Mouse (Mus musculus): ENCODE data around the gene Degs1. TPM values are rescaled to one million over a fixed set of nuclear protein-coding genes. Genes with fewer than 3 reads are reported as not detected.
A peak's percentile ranks its signal among the peaks of the same experiment; 100 is the strongest.
"Not testable (repeated sequence)": the region's sequence is repeated elsewhere in the genome, so short reads cannot be mapped to it uniquely, and the experiment has no call there.

Gene Degs1
- polyA plus RNA-seq, 1 experiment from 2014 or later = 543 TPM

- Histone ChIP-seq H3K36me3 (ENCODE audit: inconsistent target) (no peaks in the 10 kb centered on the region), H3K79me2 (ENCODE audit: inconsistent target) (no peaks in the 10 kb centered on the region), H3K4me3 (ENCODE audit: inconsistent target) (no peak overlapping the region), H3K27ac (no peak overlapping the region)
- 90% methylated on average over 6 of the region's 6 CpGs for WGBS (ENCODE audit: missing documents)
Measured at GRCm38 (mm10) chr1:182296141-182296540, 13.5 kb upstream of the Degs1 start.

GRCm38 (mm10) chr1:182292291-182292690 is 9.7 kb upstream of the Degs1 start:
- WGBS (ENCODE audit: missing documents) = 90% methylated on average over 4 of the region's 4 CpGs
- peak overlapping the region; percentile 22; the same call in 1 of the 2 replicates for H3K27ac ChIP-seq
- H3K36me3 ChIP-seq (ENCODE audit: inconsistent target) = no peaks in the 10 kb centered on the region
- H3K4me3 ChIP-seq (ENCODE audit: inconsistent target) = no peak overlapping the region
- no peaks in the 10 kb centered on the region for H3K79me2 ChIP-seq (ENCODE audit: inconsistent target)

GRCm38 (mm10) chr1:182290741-182291140 is 8.1 kb upstream of the Degs1 start:
- H3K79me2 ChIP-seq (ENCODE audit: inconsistent target); H3K4me3 ChIP-seq (ENCODE audit: inconsistent target); H3K27ac ChIP-seq; H3K36me3 ChIP-seq (ENCODE audit: inconsistent target): not testable (repeated sequence)
- 93% methylated on average over 3 of the region's 3 CpGs for WGBS (ENCODE audit: missing documents)

- no peaks in the 10 kb centered on the region for H3K36me3 ChIP-seq (ENCODE audit: inconsistent target)
- H3K4me3 ChIP-seq (ENCODE audit: inconsistent target) = no peak overlapping the region
- H3K79me2 ChIP-seq (ENCODE audit: inconsistent target) = no peaks in the 10 kb centered on the region
- H3K27ac ChIP-seq = no peak overlapping the region
- 100% methylated on average over 2 of the region's 2 CpGs for WGBS (ENCODE audit: missing documents)
Measured at GRCm38 (mm10) chr1:182289781-182290180, 7.2 kb upstream of the Degs1 start.

- Histone ChIP-seq H3K27ac (no peak overlapping the region), H3K4me3 (ENCODE audit: inconsistent target) (no peak overlapping the region), H3K79me2 (ENCODE audit: inconsistent target) (no peaks in the 10 kb centered on the region), H3K36me3 (ENCODE audit: inconsistent target) (no peaks in the 10 kb centered on the region)
- 66% methylated on average over 2 of the region's 2 CpGs for WGBS (ENCODE audit: missing documents)
Measured at GRCm38 (mm10) chr1:182288601-182289000, 6.0 kb upstream of the Degs1 start.

GRCm38 (mm10) chr1:182287781-182288180 is 5.2 kb upstream of the Degs1 start:
- no peak overlapping the region for H3K27ac ChIP-seq
- 90% methylated on average over 7 of the region's 7 CpGs for WGBS (ENCODE audit: missing documents)
- H3K36me3 ChIP-seq (ENCODE audit: inconsistent target) = no peaks in the 10 kb centered on the region
- H3K4me3 ChIP-seq (ENCODE audit: inconsistent target) = no peak overlapping the region
- no peaks in the 10 kb centered on the region for H3K79me2 ChIP-seq (ENCODE audit: inconsistent target)

GRCm38 (mm10) chr1:182284795-182285194 is 2.2 kb upstream of the Degs1 start:
- Histone ChIP-seq H3K27ac (no peak overlapping the region), H3K4me3 (ENCODE audit: inconsistent target) (no peak overlapping the region), H3K79me2 (ENCODE audit: inconsistent target) (peaks cover 23% of the 10 kb centered on the region), H3K36me3 (ENCODE audit: inconsistent target) (no peaks in the 10 kb centered on the region)
- WGBS (ENCODE audit: missing documents) = 95% methylated on average over 2 of the region's 2 CpGs

- peak overlapping the region; percentile 9; the same call in 1 of the 2 replicates for H3K4me3 ChIP-seq (ENCODE audit: inconsistent target)
Measured at GRCm38 (mm10) chr1:182283231-182283630, 627 bp upstream of the Degs1 start.

GRCm38 (mm10) chr1:182281251-182281711 is 1.3 kb downstream of the Degs1 start:
- 5% methylated on average over 9 of the region's 9 CpGs for WGBS (ENCODE audit: missing documents)

More at GRCm38 (mm10) chr1:182283231-182283630, 627 bp upstream of the Degs1 start:
- 8% methylated on average over 7 of the region's 7 CpGs for WGBS (ENCODE audit: missing documents)
- H3K36me3 ChIP-seq (ENCODE audit: inconsistent target) = peaks cover 13% of the 10 kb centered on the region
- H3K27ac ChIP-seq = peak overlapping the region; percentile 78
- H3K79me2 ChIP-seq (ENCODE audit: inconsistent target) = peaks cover 39% of the 10 kb centered on the region

GRCm38 (mm10) chr1:182280577-182280976 is 2.0 kb downstream of the Degs1 start:
- H3K36me3 ChIP-seq (ENCODE audit: inconsistent target) = peaks cover 40% of the 10 kb centered on the region
- H3K79me2 ChIP-seq (ENCODE audit: inconsistent target) = peaks cover 53% of the 10 kb centered on the region
- no peak overlapping the region for H3K27ac ChIP-seq
- peak overlapping the region; percentile 81; the same call in 1 of the 2 replicates for H3K4me3 ChIP-seq (ENCODE audit: inconsistent target)
- WGBS (ENCODE audit: missing documents) = 87% methylated on average over 11 of the region's 11 CpGs

More at GRCm38 (mm10) chr1:182281251-182281711, 1.3 kb downstream of the Degs1 start:
- Histone ChIP-seq H3K79me2 (ENCODE audit: inconsistent target) (peaks cover 53% of the 10 kb centered on the region), H3K36me3 (ENCODE audit: inconsistent target) (peaks cover 33% of the 10 kb centered on the region), H3K27ac (peak overlapping the region; percentile 78), H3K4me3 (ENCODE audit: inconsistent target) (peak overlapping the region; percentile 81)

- H3K36me3 ChIP-seq (ENCODE audit: inconsistent target) = peaks cover 45% of the 10 kb centered on the region
- no peak overlapping the region for H3K27ac ChIP-seq
- H3K4me3 ChIP-seq (ENCODE audit: inconsistent target) = no peak overlapping the region
- peaks cover 53% of the 10 kb centered on the region for H3K79me2 ChIP-seq (ENCODE audit: inconsistent target)
- whole genome bisulfite sequencing (ENCODE audit: missing documents) = 95% methylated on average over 6 of the region's 6 CpGs
Measured at GRCm38 (mm10) chr1:182280046-182280445, 2.6 kb downstream of the Degs1 start.

GRCm38 (mm10) chr1:182279436-182279835 is 3.2 kb downstream of the Degs1 start:
- Histone ChIP-seq H3K79me2 (ENCODE audit: inconsistent target) (peaks cover 53% of the 10 kb centered on the region), H3K27ac (no peak overlapping the region), H3K36me3 (ENCODE audit: inconsistent target) (peaks cover 48% of the 10 kb centered on the region), H3K4me3 (ENCODE audit: inconsistent target) (no peak overlapping the region)
- 95% methylated on average over 3 of the region's 4 CpGs for WGBS (ENCODE audit: missing documents)

GRCm38 (mm10) chr1:182275109-182275508 is 7.5 kb downstream of the Degs1 start:
- H3K27ac ChIP-seq = no peak overlapping the region
- 97% methylated on average over 6 of the region's 6 CpGs for WGBS (ENCODE audit: missing documents)
- H3K79me2 ChIP-seq (ENCODE audit: inconsistent target) = peaks cover 33% of the 10 kb centered on the region
- peaks cover 48% of the 10 kb centered on the region for H3K36me3 ChIP-seq (ENCODE audit: inconsistent target)
- H3K4me3 ChIP-seq (ENCODE audit: inconsistent target) = no peak overlapping the region

- peaks cover 19% of the 10 kb centered on the region for H3K36me3 ChIP-seq (ENCODE audit: inconsistent target)
- no peak overlapping the region for H3K27ac ChIP-seq
- 77% methylated on average over 4 of the region's 5 CpGs for WGBS (ENCODE audit: missing documents)
- H3K79me2 ChIP-seq (ENCODE audit: inconsistent target) = no peaks in the 10 kb centered on the region
- no peak overlapping the region for H3K4me3 ChIP-seq (ENCODE audit: inconsistent target)
Measured at GRCm38 (mm10) chr1:182271632-182272031, 11.0 kb downstream of the Degs1 start.

- H3K27ac ChIP-seq = no peak overlapping the region
- 90% methylated on average over 5 of the region's 5 CpGs for WGBS (ENCODE audit: missing documents)
- H3K36me3 ChIP-seq (ENCODE audit: inconsistent target) = peaks cover 14% of the 10 kb centered on the region
- no peaks in the 10 kb centered on the region for H3K79me2 ChIP-seq (ENCODE audit: inconsistent target)
- H3K4me3 ChIP-seq (ENCODE audit: inconsistent target) = no peak overlapping the region
Measured at GRCm38 (mm10) chr1:182271130-182271529, 11.5 kb downstream of the Degs1 start.

- no peaks in the 10 kb centered on the region for H3K79me2 ChIP-seq (ENCODE audit: inconsistent target)
- H3K4me3 ChIP-seq (ENCODE audit: inconsistent target) = no peak overlapping the region
- WGBS (ENCODE audit: missing documents) = 100% methylated on average over 4 of the region's 4 CpGs
- no peak overlapping the region for H3K27ac ChIP-seq
- no peaks in the 10 kb centered on the region; the same call in 1 of the 2 replicates for H3K36me3 ChIP-seq (ENCODE audit: inconsistent target)
Measured at GRCm38 (mm10) chr1:182268317-182268716, 14.3 kb downstream of the Degs1 start.
